Mouse (Mus musculus) liver, adult 2 months (tissue): ENCODE data around the gene Nde1.

Experiments
- CTCF ChIP-seq: fragments of 200-500 bp; IDR thresholded peaks from 2 replicates; pipeline ENCODE4 v1.5.1; 2011; ENCODE audit warnings: low read depth, low read length, control low read depth
- POLR2A ChIP-seq: fragments of 200-500 bp; IDR thresholded peaks from 2 replicates; pipeline ENCODE4 v1.6.1; 2011; ENCODE audit warnings: low read length, control low read depth; ENCODE audit not compliant: insufficient read depth; ENCODE audit errors: extremely low read depth

- TF ChIP-seq CTCF: no peak
- no peak for TF ChIP-seq POLR2A
These were observed 28.1 kb upstream of the Nde1 start for GRCm38 (mm10) chr16:14135014-14135413.
